Mouse (Mus musculus): ENCODE measurements around the gene Nudt14. TPM values are rescaled to one million over a fixed set of nuclear protein-coding genes. Genes with fewer than 3 reads are reported as not detected.

Nudt14 gene
- total RNA-seq, 1 experiment from 2014 or later: 21.9 TPM

- ATAC-seq (replicated peaks in 1 of 2; ENCODE audit: insufficient read depth in 1 of 2, low FRiP score in 2 of 2, low TSS enrichment in 1 of 2, low read depth in 1 of 2, poor library complexity in 2 of 2, severe bottlenecking in 2 of 2): peak in 1 of 2 experiments; percentile 30; a peak in 1 of 4 replicates
Measured at GRCm38 (mm10) chr12:112952926-112953565, 11.1 kb upstream of the Nudt14 start.

GRCm38 (mm10) chr12:112952433-112952832, 10.5 kb upstream of the Nudt14 start:
- no peak for ATAC-seq (replicated peaks in 1 of 2; ENCODE audit: insufficient read depth in 1 of 2, low FRiP score in 2 of 2, low TSS enrichment in 1 of 2, low read depth in 1 of 2, poor library complexity in 2 of 2, severe bottlenecking in 2 of 2)

- no peak for ATAC-seq (replicated peaks in 1 of 2; ENCODE audit: insufficient read depth in 1 of 2, low FRiP score in 2 of 2, low TSS enrichment in 1 of 2, low read depth in 1 of 2, poor library complexity in 2 of 2, severe bottlenecking in 2 of 2)
Measured at GRCm38 (mm10) chr12:112951150-112951842, 9.4 kb upstream of the Nudt14 start.

- no peak for ATAC-seq (replicated peaks in 1 of 2; ENCODE audit: insufficient read depth in 1 of 2, low FRiP score in 2 of 2, low TSS enrichment in 1 of 2, low read depth in 1 of 2, poor library complexity in 2 of 2, severe bottlenecking in 2 of 2)
Measured at GRCm38 (mm10) chr12:112950761-112951129, 8.8 kb upstream of the Nudt14 start.

GRCm38 (mm10) chr12:112950040-112950760, 8.3 kb upstream of the Nudt14 start:
- peak; percentile 50 to 68 for ATAC-seq (replicated peaks in 1 of 2; ENCODE audit: insufficient read depth in 1 of 2, low FRiP score in 2 of 2, low TSS enrichment in 1 of 2, low read depth in 1 of 2, poor library complexity in 2 of 2, severe bottlenecking in 2 of 2)

GRCm38 (mm10) chr12:112947307-112947706, 5.4 kb upstream of the Nudt14 start:
- ATAC-seq (replicated peaks in 1 of 2; ENCODE audit: insufficient read depth in 1 of 2, low FRiP score in 2 of 2, low TSS enrichment in 1 of 2, low read depth in 1 of 2, poor library complexity in 2 of 2, severe bottlenecking in 2 of 2): no peak

- no peak for ATAC-seq (replicated peaks in 1 of 2; ENCODE audit: insufficient read depth in 1 of 2, low FRiP score in 2 of 2, low TSS enrichment in 1 of 2, low read depth in 1 of 2, poor library complexity in 2 of 2, severe bottlenecking in 2 of 2)
Measured at GRCm38 (mm10) chr12:112943669-112944068, 1.7 kb upstream of the Nudt14 start.

- no peak for ATAC-seq (replicated peaks in 1 of 2; ENCODE audit: insufficient read depth in 1 of 2, low FRiP score in 2 of 2, low TSS enrichment in 1 of 2, low read depth in 1 of 2, poor library complexity in 2 of 2, severe bottlenecking in 2 of 2)
Measured at GRCm38 (mm10) chr12:112941156-112941775, 658 bp downstream of the Nudt14 start.

- no peak for ATAC-seq (replicated peaks in 1 of 2; ENCODE audit: insufficient read depth in 1 of 2, low FRiP score in 2 of 2, low TSS enrichment in 1 of 2, low read depth in 1 of 2, poor library complexity in 2 of 2, severe bottlenecking in 2 of 2)
Measured at GRCm38 (mm10) chr12:112940710-112941109, 1.2 kb downstream of the Nudt14 start.

GRCm38 (mm10) chr12:112940238-112940637, 1.7 kb downstream of the Nudt14 start:
- ATAC-seq (replicated peaks in 1 of 2; ENCODE audit: insufficient read depth in 1 of 2, low FRiP score in 2 of 2, low TSS enrichment in 1 of 2, low read depth in 1 of 2, poor library complexity in 2 of 2, severe bottlenecking in 2 of 2): no peak

GRCm38 (mm10) chr12:112938873-112939565, 2.9 kb downstream of the Nudt14 start:
- ATAC-seq (replicated peaks in 1 of 2; ENCODE audit: insufficient read depth in 1 of 2, low FRiP score in 2 of 2, low TSS enrichment in 1 of 2, low read depth in 1 of 2, poor library complexity in 2 of 2, severe bottlenecking in 2 of 2): peak; percentile 18 to 34; a peak in 2 of 4 replicates

GRCm38 (mm10) chr12:112938366-112938765, 3.6 kb downstream of the Nudt14 start:
- no peak for ATAC-seq (replicated peaks in 1 of 2; ENCODE audit: insufficient read depth in 1 of 2, low FRiP score in 2 of 2, low TSS enrichment in 1 of 2, low read depth in 1 of 2, poor library complexity in 2 of 2, severe bottlenecking in 2 of 2)

- ATAC-seq (replicated peaks in 1 of 2; ENCODE audit: insufficient read depth in 1 of 2, low FRiP score in 2 of 2, low TSS enrichment in 1 of 2, low read depth in 1 of 2, poor library complexity in 2 of 2, severe bottlenecking in 2 of 2): no peak
Measured at GRCm38 (mm10) chr12:112937906-112938305, 4.0 kb downstream of the Nudt14 start.

- ATAC-seq (replicated peaks in 1 of 2; ENCODE audit: insufficient read depth in 1 of 2, low FRiP score in 2 of 2, low TSS enrichment in 1 of 2, low read depth in 1 of 2, poor library complexity in 2 of 2, severe bottlenecking in 2 of 2): no peak
Measured at GRCm38 (mm10) chr12:112932647-112933046, 9.3 kb downstream of the Nudt14 start.

- ATAC-seq (replicated peaks in 1 of 2; ENCODE audit: insufficient read depth in 1 of 2, low FRiP score in 2 of 2, low TSS enrichment in 1 of 2, low read depth in 1 of 2, poor library complexity in 2 of 2, severe bottlenecking in 2 of 2): no peak
Measured at GRCm38 (mm10) chr12:112929562-112930352, 12.2 kb downstream of the Nudt14 start, which contains the start of gene Jag2. Jag2 (minus strand) TSS chr12:112929776.

- ATAC-seq (replicated peaks in 1 of 2; ENCODE audit: insufficient read depth in 1 of 2, low FRiP score in 2 of 2, low TSS enrichment in 1 of 2, low read depth in 1 of 2, poor library complexity in 2 of 2, severe bottlenecking in 2 of 2): no peak
Measured at GRCm38 (mm10) chr12:112928401-112929241, 13.3 kb downstream of the Nudt14 start.

All from hematopoietic stem cell, adult 5-6 weeks (primary cell).